Mouse (Mus musculus) midbrain, embryonic 15.5 days (tissue): ENCODE results near the gene Dysf. TPM values are rescaled to one million over a fixed set of nuclear protein-coding genes. Genes with fewer than 3 reads are reported as not detected.
"Not testable (repeated sequence)": the region's sequence is repeated elsewhere in the genome, so short reads cannot be mapped to it uniquely, and the experiment has no call there.

Experiments used
- ATAC-seq: fragments of 200-750 bp; cut with Nextera tagmentation; replicated peaks from 2 replicates; pipeline ENCODE4 v1.8.0; 2017; ENCODE audit warnings: moderate TSS enrichment
- H3K27ac ChIP-seq: fragments of 300-500 bp; sonication (generic); 2 replicates; pipeline ENCODE4 v1.5.1; 2015; ENCODE audit warnings: mild to moderate bottlenecking, inconsistent platforms
- H3K27me3 ChIP-seq: fragments of 300-500 bp; sonication (generic); replicated peaks from 2 replicates; pipeline ENCODE4 v1.6.1; 2015; ENCODE audit warnings: inconsistent platforms
- H3K36me3 ChIP-seq: fragments of 300-500 bp; sonication (generic); replicated peaks from 2 replicates; pipeline ENCODE4 v1.6.1; 2015; ENCODE audit warnings: inconsistent platforms
- H3K4me1 ChIP-seq: fragments of 300-500 bp; sonication (generic); 2 replicates; pipeline ENCODE4 v1.6.1; 2015; ENCODE audit warnings: inconsistent platforms
- H3K4me2 ChIP-seq: fragments of 300-500 bp; sonication (generic); 2 replicates; pipeline ENCODE4 v1.6.1; 2015; ENCODE audit warnings: inconsistent platforms, mild to moderate bottlenecking, moderate library complexity
- H3K4me3 ChIP-seq: fragments of 300-500 bp; sonication (generic); 2 replicates; pipeline ENCODE4 v1.5.1; 2015; ENCODE audit warnings: mild to moderate bottlenecking, inconsistent platforms
- H3K9ac ChIP-seq: fragments of 300-500 bp; sonication (generic); 2 replicates; pipeline ENCODE4 v1.6.1; 2015; ENCODE audit warnings: mild to moderate bottlenecking, inconsistent platforms
- H3K9me3 ChIP-seq: fragments of 300-500 bp; sonication (generic); 2 replicates; pipeline ENCODE4 v1.6.1; 2016; ENCODE audit warnings: inconsistent platforms
- WGBS: fragments of 180-500 bp; shearing (Covaris S2); methylation state at CpG from one replicate; pipeline ENCODE4 v1.1.7; 2015; ENCODE audit warnings: mixed read lengths; 5-methylcytosine and 5-hydroxymethylcytosine counted together
- polyA plus RNA-seq: library from polyadenylated mRNA; unstranded; fragments of >200 nt; fragmentation: Nextera tagmentation; extraction: Ambion mirVana; gene quantifications from 2 replicates; pipeline ENCODE4 v1.2.1, GENCODE M21; 2015

Dysf gene
- polyA plus RNA-seq, 1 experiment from 2014 or later = 2.6 TPM

DNA sequence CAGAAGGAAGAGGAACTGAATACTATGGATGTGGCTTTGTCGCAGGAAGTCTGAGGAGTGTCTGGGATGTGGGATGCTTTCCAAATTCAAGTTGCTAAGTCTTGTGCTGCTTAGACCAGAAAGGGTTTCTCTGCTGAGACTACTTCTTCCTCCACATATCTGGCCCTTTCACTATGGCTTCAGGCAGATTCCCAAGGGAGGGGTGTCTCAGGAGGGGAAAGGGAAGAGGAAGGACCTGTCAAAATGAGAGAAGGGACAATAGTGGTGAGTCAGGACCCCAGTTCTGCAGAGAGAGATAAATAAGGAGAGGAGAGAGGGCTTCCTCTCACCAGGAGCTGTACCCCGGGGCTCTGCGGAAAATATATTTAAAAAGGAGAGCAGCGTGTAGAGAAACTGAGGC is 11.6 kb downstream of the Dysf start:
- Histone ChIP-seq H3K4me1 (peaks cover 8% of the 10 kb centered on the region), H3K9me3 (no peaks in the 10 kb centered on the region), H3K27me3 (peaks cover 5% of the 10 kb centered on the region), H3K4me3 (no peak overlapping the region), H3K4me2 (no peak overlapping the region), H3K36me3 (no peaks in the 10 kb centered on the region), H3K9ac (no peak overlapping the region), H3K27ac (no peak overlapping the region)
- no peak for ATAC-seq
- 79% methylated on average over 4 of the region's 4 CpGs for WGBS

GRCm38 (mm10) chr6:84021990-84022389 is 13.6 kb downstream of the Dysf start:
- no peak overlapping the region for H3K4me3 ChIP-seq
- no peak overlapping the region for H3K9ac ChIP-seq
- peaks cover 8% of the 10 kb centered on the region for H3K4me1 ChIP-seq
- H3K27me3 ChIP-seq = peaks cover 5% of the 10 kb centered on the region
- no peaks in the 10 kb centered on the region for H3K36me3 ChIP-seq
- H3K9me3 ChIP-seq = no peaks in the 10 kb centered on the region
- 78% methylated on average over 3 of the region's 3 CpGs for WGBS
- no peak for ATAC-seq
- no peak overlapping the region for H3K27ac ChIP-seq
- H3K4me2 ChIP-seq = no peak overlapping the region

DNA sequence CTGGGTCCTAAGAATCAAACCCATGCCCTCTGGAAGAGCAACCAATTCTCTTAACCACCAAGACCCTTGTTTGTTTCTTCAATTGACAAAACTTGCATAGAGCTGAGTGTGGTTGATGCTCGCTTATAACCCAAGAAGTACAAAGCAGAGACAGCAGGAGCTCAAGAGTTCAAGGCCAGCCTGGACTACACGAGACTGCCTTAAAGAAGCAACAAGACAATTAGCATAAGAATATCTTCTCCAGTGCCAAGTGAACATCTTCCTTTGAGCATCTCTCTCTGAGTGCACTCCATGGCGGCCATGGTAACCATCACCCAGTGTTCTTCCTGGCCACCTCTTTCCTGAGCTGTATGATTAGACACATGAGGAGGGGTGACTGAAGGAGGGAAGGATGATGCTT is 17.2 kb downstream of the Dysf start:
- WGBS = 72% methylated on average over 3 of the region's 3 CpGs
- H3K4me2 ChIP-seq = no peak overlapping the region

GRCm38 (mm10) chr6:84028791-84029190 is 20.4 kb downstream of the Dysf start:
- H3K27me3 ChIP-seq = no peaks in the 10 kb centered on the region
- no peak overlapping the region for H3K4me3 ChIP-seq
- H3K36me3 ChIP-seq = no peaks in the 10 kb centered on the region
- no peaks in the 10 kb centered on the region for H3K9me3 ChIP-seq
- H3K9ac ChIP-seq = no peak overlapping the region
- H3K4me2 ChIP-seq = no peak overlapping the region
- H3K4me1 ChIP-seq = no peaks in the 10 kb centered on the region
- no peak overlapping the region for H3K27ac ChIP-seq
- no peak for ATAC-seq

More for the DNA sequence above, 17.2 kb downstream of the Dysf start:
- H3K27ac ChIP-seq = no peak overlapping the region
- ATAC-seq = no peak
- H3K36me3 ChIP-seq = no peaks in the 10 kb centered on the region
- no peaks in the 10 kb centered on the region for H3K27me3 ChIP-seq
- H3K4me3 ChIP-seq = no peak overlapping the region
- H3K9ac ChIP-seq = no peak overlapping the region
- no peaks in the 10 kb centered on the region for H3K9me3 ChIP-seq
- H3K4me1 ChIP-seq = no peaks in the 10 kb centered on the region

GRCm38 (mm10) chr6:84029775-84030174 is 21.4 kb downstream of the Dysf start:
- H3K27ac ChIP-seq = no peak overlapping the region

GRCm38 (mm10) chr6:84032516-84032915 is 24.1 kb downstream of the Dysf start:
- H3K27me3 ChIP-seq, H3K27ac ChIP-seq, H3K9me3 ChIP-seq, H3K9ac ChIP-seq, H3K4me2 ChIP-seq, ATAC-seq, H3K36me3 ChIP-seq, H3K4me3 ChIP-seq, H3K4me1 ChIP-seq: not testable (repeated sequence)
- 81% methylated on average over 5 of the region's 5 CpGs for WGBS

More at GRCm38 (mm10) chr6:84029775-84030174, 21.4 kb downstream of the Dysf start:
- 90% methylated on average over 7 of the region's 7 CpGs for WGBS
- Histone ChIP-seq H3K4me2 (no peak overlapping the region), H3K9me3 (no peaks in the 10 kb centered on the region), H3K4me3 (no peak overlapping the region), H3K36me3 (no peaks in the 10 kb centered on the region), H3K27me3 (no peaks in the 10 kb centered on the region), H3K4me1 (no peaks in the 10 kb centered on the region), H3K9ac (no peak overlapping the region)
- ATAC-seq = no peak

DNA sequence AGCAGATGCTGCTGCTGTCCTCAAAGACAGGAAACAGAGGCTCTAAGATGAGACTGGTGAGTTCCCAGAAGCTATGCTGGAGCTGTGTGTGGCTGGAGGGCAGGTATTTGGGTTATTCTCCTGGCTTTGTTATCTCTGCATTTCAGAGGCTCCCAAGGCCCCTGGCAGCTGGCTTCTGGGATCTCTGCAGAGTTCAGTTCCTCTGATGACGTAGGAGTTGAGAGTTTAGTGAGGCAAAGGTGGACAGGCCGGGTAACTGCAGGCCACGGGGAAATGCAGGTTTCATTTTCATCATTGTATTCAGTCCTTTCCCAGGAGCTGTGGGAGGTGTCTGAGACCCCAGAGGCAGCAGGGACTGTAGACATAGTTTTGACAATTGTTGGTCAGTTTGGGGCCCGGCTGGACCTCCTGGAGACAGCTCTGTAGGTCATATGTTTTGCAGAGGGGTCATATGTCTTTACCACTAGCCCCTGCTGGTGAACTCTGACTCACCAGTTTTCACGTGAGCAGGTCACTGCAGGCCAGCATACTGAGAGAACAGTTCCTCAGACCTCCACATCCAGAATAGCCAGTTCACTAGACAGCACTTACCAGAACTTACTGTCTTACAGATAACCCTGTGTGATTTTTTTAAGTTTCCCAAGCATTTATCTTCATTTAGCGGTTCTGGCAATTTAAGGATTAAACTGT is 35.0 kb downstream of the Dysf start:
- H3K36me3 ChIP-seq = no peaks in the 10 kb centered on the region
- WGBS = 74% methylated on average over 6 of the region's 6 CpGs
- H3K4me1 ChIP-seq = no peaks in the 10 kb centered on the region
- H3K9me3 ChIP-seq = no peaks in the 10 kb centered on the region
- no peak overlapping the region for H3K4me3 ChIP-seq
- H3K4me2 ChIP-seq = no peak overlapping the region
- no peak overlapping the region for H3K27ac ChIP-seq
- H3K27me3 ChIP-seq = no peaks in the 10 kb centered on the region
- no peak overlapping the region for H3K9ac ChIP-seq
- no peak for ATAC-seq

- 88% methylated on average over 3 of the region's 3 CpGs for WGBS
- no peak overlapping the region for H3K9ac ChIP-seq
- no peaks in the 10 kb centered on the region for H3K36me3 ChIP-seq
- ATAC-seq = no peak
- no peak overlapping the region for H3K4me3 ChIP-seq
- H3K9me3 ChIP-seq = no peaks in the 10 kb centered on the region
- no peak overlapping the region for H3K27ac ChIP-seq
- H3K4me1 ChIP-seq = no peaks in the 10 kb centered on the region
- H3K27me3 ChIP-seq = no peaks in the 10 kb centered on the region
- no peak overlapping the region for H3K4me2 ChIP-seq
Measured at GRCm38 (mm10) chr6:84044679-84045078, 36.3 kb downstream of the Dysf start.

- Histone ChIP-seq H3K36me3 (no peaks in the 10 kb centered on the region), H3K27ac (no peak overlapping the region), H3K9ac (no peak overlapping the region), H3K4me3 (no peak overlapping the region), H3K27me3 (no peaks in the 10 kb centered on the region), H3K4me1 (no peaks in the 10 kb centered on the region), H3K9me3 (no peaks in the 10 kb centered on the region), H3K4me2 (no peak overlapping the region)
- 82% methylated on average over 2 of the region's 2 CpGs for WGBS
- no peak for ATAC-seq
Measured at GRCm38 (mm10) chr6:84048856-84049255, 40.5 kb downstream of the Dysf start.

GRCm38 (mm10) chr6:84050238-84050637 is 41.8 kb downstream of the Dysf start:
- no peak overlapping the region for H3K9ac ChIP-seq
- no peaks in the 10 kb centered on the region for H3K36me3 ChIP-seq
- H3K4me3 ChIP-seq = no peak overlapping the region
- no peak for ATAC-seq
- no peaks in the 10 kb centered on the region for H3K4me1 ChIP-seq
- H3K27ac ChIP-seq = no peak overlapping the region
- no peaks in the 10 kb centered on the region for H3K27me3 ChIP-seq
- no peaks in the 10 kb centered on the region for H3K9me3 ChIP-seq
- no peak overlapping the region for H3K4me2 ChIP-seq
- 90% methylated on average over 4 of the region's 4 CpGs for WGBS

- 50% methylated on average over 6 of the region's 6 CpGs for WGBS
- Histone ChIP-seq H3K27ac (no peak overlapping the region), H3K9me3 (no peaks in the 10 kb centered on the region), H3K36me3 (no peaks in the 10 kb centered on the region), H3K4me3 (no peak overlapping the region), H3K4me2 (no peak overlapping the region), H3K9ac (no peak overlapping the region), H3K4me1 (no peaks in the 10 kb centered on the region), H3K27me3 (no peaks in the 10 kb centered on the region)
- ATAC-seq = no peak
Measured at GRCm38 (mm10) chr6:84051032-84051431, 42.6 kb downstream of the Dysf start.

DNA sequence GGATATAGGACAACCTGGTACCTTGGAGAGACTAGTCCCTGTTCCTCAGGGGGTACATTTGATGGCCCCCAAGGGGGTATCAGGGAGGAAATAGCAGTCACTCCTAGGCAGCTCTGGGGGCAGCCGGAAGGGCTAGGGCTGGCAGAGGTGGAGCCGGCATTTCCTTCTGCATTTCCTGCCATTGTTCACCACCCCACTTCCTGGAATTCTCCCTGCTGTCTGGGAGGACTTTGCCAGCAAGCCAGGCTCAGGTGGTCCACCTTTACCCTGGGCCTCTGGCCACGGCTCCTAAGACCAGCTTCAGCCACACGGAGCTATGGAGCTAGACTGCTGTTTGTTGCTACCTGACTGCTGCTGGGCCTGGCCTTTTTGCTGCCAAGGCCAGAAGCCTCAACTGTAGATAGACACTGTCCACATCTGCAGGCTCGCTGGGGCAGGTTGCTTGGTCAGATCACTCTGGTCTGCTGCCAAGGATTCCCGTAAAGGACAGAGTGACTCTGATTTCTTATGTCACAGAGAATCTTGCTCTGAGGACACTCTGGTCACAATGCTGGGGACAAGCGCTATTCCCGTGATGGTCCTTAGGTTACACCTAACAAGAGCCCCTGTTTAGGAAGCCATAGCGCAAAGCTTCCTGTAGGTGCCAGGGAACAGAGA is 45.6 kb downstream of the Dysf start:
- no peak overlapping the region for H3K27ac ChIP-seq
- 86% methylated on average over 9 of the region's 9 CpGs for WGBS

GRCm38 (mm10) chr6:84055619-84056018 is 47.2 kb downstream of the Dysf start:
- H3K27me3 ChIP-seq = no peaks in the 10 kb centered on the region
- H3K4me3 ChIP-seq = no peak overlapping the region
- H3K27ac ChIP-seq = no peak overlapping the region
- H3K4me1 ChIP-seq = no peaks in the 10 kb centered on the region
- H3K36me3 ChIP-seq = no peaks in the 10 kb centered on the region
- 66% methylated on average over 1 of the region's 1 CpGs for WGBS
- ATAC-seq = no peak
- no peaks in the 10 kb centered on the region for H3K9me3 ChIP-seq
- no peak overlapping the region for H3K4me2 ChIP-seq
- H3K9ac ChIP-seq = no peak overlapping the region

More for the DNA sequence above, 45.6 kb downstream of the Dysf start:
- H3K4me2 ChIP-seq = no peak overlapping the region
- no peaks in the 10 kb centered on the region for H3K36me3 ChIP-seq
- ATAC-seq = no peak
- H3K4me3 ChIP-seq = no peak overlapping the region
- no peaks in the 10 kb centered on the region for H3K27me3 ChIP-seq
- no peaks in the 10 kb centered on the region for H3K9me3 ChIP-seq
- H3K9ac ChIP-seq = no peak overlapping the region
- H3K4me1 ChIP-seq = no peaks in the 10 kb centered on the region
